Mouse (Mus musculus): ENCODE data around the gene Adam19.

DNA sequence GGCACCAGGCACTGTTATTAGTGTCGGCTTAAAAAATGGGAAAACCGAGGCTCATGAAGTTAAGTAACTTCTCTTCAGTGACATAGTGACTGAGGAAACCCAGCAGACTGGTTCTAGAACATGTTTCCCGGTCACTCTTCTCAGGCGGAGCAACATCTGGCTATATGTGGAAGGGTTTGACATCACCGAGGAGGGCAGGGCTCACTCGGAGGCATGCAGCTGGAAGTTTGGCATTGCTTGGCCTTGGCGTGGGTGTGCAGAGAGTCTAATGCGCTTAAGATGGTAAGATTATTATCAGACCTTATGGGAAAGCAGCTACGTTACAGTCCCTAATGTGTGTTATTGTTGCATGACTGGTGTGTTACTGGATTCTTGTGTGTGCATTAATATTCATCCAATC, 116.3 kb downstream of the Adam19 start:
- no peak for TF ChIP-seq CTCF (IDR thresholded peaks at IDR 0.05; ENCODE audit: low read depth)
- no peak for TF ChIP-seq EP300 (optimal IDR thresholded peaks at IDR 0.05)
